Mouse (Mus musculus) C2C12 (cell line): Measurements from ENCODE around the gene Cnnm2.

Experiments
- CEBPB ChIP-seq: IDR thresholded peaks from one replicate; pipeline ENCODE4 v1.6.1; 2011; ENCODE audit warnings: low read depth, mild to moderate bottlenecking, control low read depth, moderate library complexity
- CTCF ChIP-seq: IDR thresholded peaks from one replicate; pipeline ENCODE4 v1.5.1; 2011; ENCODE audit not compliant: control insufficient read depth, insufficient read depth, insufficient read length
- FOSL1 ChIP-seq: IDR thresholded peaks from one replicate; pipeline ENCODE4 v1.8.0; 2011; ENCODE audit warnings: mild to moderate bottlenecking, low read length; ENCODE audit not compliant: poor library complexity, insufficient read depth, severe bottlenecking
- MYOG ChIP-seq: IDR thresholded peaks from one replicate; pipeline ENCODE4 v1.6.1; 2011; ENCODE audit not compliant: control insufficient read depth, insufficient read length; ENCODE audit errors: extremely low read depth
- USF1 ChIP-seq: IDR thresholded peaks from one replicate; pipeline ENCODE4 v1.6.1; 2011; ENCODE audit warnings: low read depth, mild to moderate bottlenecking, control low read depth, moderate library complexity

DNA sequence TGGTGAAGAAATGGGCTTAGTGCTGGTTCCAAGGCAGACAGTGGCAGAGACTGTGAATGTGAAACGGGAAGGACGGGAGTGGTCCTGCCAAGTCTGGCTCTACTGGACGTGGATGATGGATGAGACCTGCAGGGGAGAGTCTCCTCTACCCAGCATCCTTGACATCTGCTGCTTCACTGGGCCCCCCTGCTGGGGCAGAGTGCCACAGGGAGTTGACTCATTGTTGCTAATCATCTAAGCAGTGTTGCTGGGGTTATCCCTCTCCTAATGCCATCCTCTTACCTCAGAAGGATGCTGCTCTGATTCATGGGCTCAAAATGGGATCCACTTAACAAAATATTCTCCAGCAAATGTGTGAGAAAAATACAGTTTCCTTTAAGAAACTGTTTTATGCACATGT lies 67.6 kb downstream of the Cnnm2 start:
- no peak for TF ChIP-seq CTCF
- TF ChIP-seq FOSL1, result no peak
- no peak for TF ChIP-seq CEBPB
- no peak for TF ChIP-seq USF1
- TF ChIP-seq MYOG, result no peak
